Mouse (Mus musculus): Measurements from ENCODE around the gene Notum.

Gene Notum

GRCm38 (mm10) chr11:120615606-120616203, 45.3 kb downstream of the Notum start:
- DNase-seq: no peak

GRCm38 (mm10) chr11:120615167-120615566, 45.8 kb downstream of the Notum start:
- no peak for DNase-seq

- DNase-seq: no peak
Observed at GRCm38 (mm10) chr11:120613976-120614375, 47.0 kb downstream of the Notum start.

- no peak for DNase-seq
Observed at GRCm38 (mm10) chr11:120613481-120613972, 47.4 kb downstream of the Notum start.

- DNase-seq: peak; percentile 87
Observed at GRCm38 (mm10) chr11:120612763-120613162, 48.2 kb downstream of the Notum start.

- no peak for DNase-seq
Observed at GRCm38 (mm10) chr11:120610477-120611046, 50.4 kb downstream of the Notum start.

GRCm38 (mm10) chr11:120609250-120609649, 51.7 kb downstream of the Notum start:
- DNase-seq: peak; percentile 61

GRCm38 (mm10) chr11:120608241-120609034, 52.5 kb downstream of the Notum start, which contains the start of gene Npb:
Gene Npb (plus strand): TSS chr11:120608477.
- DNase-seq: peak; percentile 35

- DNase-seq: no peak
Observed at GRCm38 (mm10) chr11:120606764-120607163, 54.2 kb downstream of the Notum start.

- no peak for DNase-seq
Observed at GRCm38 (mm10) chr11:120605667-120606066, 55.3 kb downstream of the Notum start.

All from kidney, postnatal 10 days (tissue).